Mouse (Mus musculus) layer of hippocampus, postnatal 10 days (tissue): ENCODE results near the gene Dock9. TPM values are rescaled to one million over a fixed set of nuclear protein-coding genes. Genes with fewer than 3 reads are reported as not detected.
"Not testable (repeated sequence)": the region's sequence is repeated elsewhere in the genome, so short reads cannot be mapped to it uniquely, and the experiment has no call there.

Experiments
- DNase-seq, 2 experiments: peaks; one replicate each; pipeline ENCODE4 v3.0.0; 2021; ENCODE audit warnings: low spot score in 2 of 2
- total RNA-seq, 2 experiments: library from RNA; stranded (reverse); gene quantifications; 2 replicates each; pipeline ENCODE4 v1.2.3; 2021

Gene Dock9
- total RNA-seq, 2 experiments from 2014 or later = 246 to 254 TPM

- peak; percentile 44 to 47 for DNase-seq
Measured at GRCm38 (mm10) chr14:121738431-121739403, 58.9 kb downstream of the Dock9 start.

- peak; percentile 33 to 44 for DNase-seq
Measured at GRCm38 (mm10) chr14:121737277-121737676, 60.4 kb downstream of the Dock9 start.

- no peak for DNase-seq
Measured at GRCm38 (mm10) chr14:121735678-121736077, 62.0 kb downstream of the Dock9 start.

- DNase-seq = no peak
Measured at GRCm38 (mm10) chr14:121734217-121734616, 63.4 kb downstream of the Dock9 start.

- no peak for DNase-seq
Measured at GRCm38 (mm10) chr14:121733694-121734093, 63.9 kb downstream of the Dock9 start.

GRCm38 (mm10) chr14:121732196-121732595 is 65.4 kb downstream of the Dock9 start:
- no peak for DNase-seq

- DNase-seq = no peak
Measured at GRCm38 (mm10) chr14:121731688-121732168, 65.9 kb downstream of the Dock9 start.

- no peak for DNase-seq
Measured at GRCm38 (mm10) chr14:121730966-121731365, 66.7 kb downstream of the Dock9 start.

GRCm38 (mm10) chr14:121727996-121728395 is 69.6 kb downstream of the Dock9 start:
- DNase-seq = no peak

GRCm38 (mm10) chr14:121724501-121724900 is 73.1 kb downstream of the Dock9 start:
- no peak for DNase-seq

- no peak for DNase-seq
Measured at GRCm38 (mm10) chr14:121722774-121723173, 74.9 kb downstream of the Dock9 start.

GRCm38 (mm10) chr14:121721431-121721830 is 76.2 kb downstream of the Dock9 start:
- no peak for DNase-seq

GRCm38 (mm10) chr14:121719638-121720601 is 77.7 kb downstream of the Dock9 start:
- no peak for DNase-seq

GRCm38 (mm10) chr14:121714799-121715198 is 82.8 kb downstream of the Dock9 start:
- DNase-seq = not testable (repeated sequence)

- DNase-seq = no peak
Measured at GRCm38 (mm10) chr14:121714268-121714667, 83.4 kb downstream of the Dock9 start.

GRCm38 (mm10) chr14:121713830-121714197 is 83.8 kb downstream of the Dock9 start:
- DNase-seq = no peak

- DNase-seq = no peak
Measured at GRCm38 (mm10) chr14:121713166-121713829, 84.3 kb downstream of the Dock9 start.

- DNase-seq = no peak
Measured at GRCm38 (mm10) chr14:121711089-121711826, 86.4 kb downstream of the Dock9 start.

- no peak for DNase-seq
Measured at GRCm38 (mm10) chr14:121710130-121710529, 87.5 kb downstream of the Dock9 start.

- DNase-seq = no peak
Measured at GRCm38 (mm10) chr14:121708244-121708643, 89.4 kb downstream of the Dock9 start.
